Mouse (Mus musculus): ENCODE data around the gene Zdhhc14. TPM values are rescaled to one million over a fixed set of nuclear protein-coding genes. Genes with fewer than 3 reads are reported as not detected.

Zdhhc14 gene
- polyA plus RNA-seq (2014; fragmentation: Illumina TruSeq; extraction: RNeasy Lipid Tissue Mini Kit (QIAGEN cat#74804); ENCODE audit: low read depth, low replicate concordance): 0.64 TPM

DNA sequence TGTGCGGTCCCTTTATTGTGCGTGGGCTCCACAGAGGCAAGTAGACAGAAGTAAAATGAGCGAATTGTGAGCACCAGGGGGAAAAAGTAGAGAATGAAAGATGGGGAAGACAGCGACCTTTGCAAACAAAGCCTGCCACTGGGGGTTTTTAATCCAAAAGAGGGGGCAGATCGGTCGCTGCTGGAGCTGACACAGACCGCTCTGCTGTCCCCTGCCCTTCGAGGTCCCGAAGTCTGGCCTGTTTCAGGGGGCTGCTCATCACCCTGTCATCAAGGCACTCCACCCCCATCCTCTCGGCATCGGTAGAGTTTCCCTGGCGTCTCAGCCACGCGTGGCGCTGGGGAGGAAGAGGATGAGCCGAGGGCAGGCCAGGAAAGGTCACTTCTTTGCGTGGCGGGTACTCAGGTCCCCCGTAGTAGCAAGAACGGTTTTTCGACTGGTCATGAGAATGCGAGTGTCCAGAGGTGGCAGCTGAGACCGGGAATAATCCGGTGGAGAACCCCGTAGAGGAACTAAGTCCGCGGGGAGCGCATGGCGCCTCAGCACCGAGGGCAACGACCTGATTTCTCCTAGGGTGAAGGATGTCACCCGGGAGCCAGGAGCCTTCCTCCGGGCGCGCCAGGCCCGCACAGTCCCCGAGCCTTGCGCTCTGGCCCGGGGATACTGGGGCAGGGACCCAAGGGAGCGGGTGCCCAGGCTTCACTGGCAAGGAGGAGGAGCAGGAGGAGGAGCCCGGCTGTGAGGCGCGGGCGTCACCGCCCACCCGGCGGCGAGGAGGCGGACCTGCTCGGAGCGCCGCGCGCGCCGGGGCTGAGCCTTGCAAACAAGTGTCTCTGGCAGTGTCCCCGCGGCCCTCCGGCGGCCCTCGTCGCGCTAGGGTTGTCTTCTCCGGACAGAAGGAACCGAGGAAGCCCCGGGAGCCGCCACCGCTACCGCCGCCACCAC, at the start of gene Zdhhc14:
Gene Zdhhc14 (plus strand): TSS at position 757 of the 945 bp plus-strand sequence.

Other genes starting within 250 kb of the Zdhhc14 start
- gene Ldhal6b, start 73.8 kb upstream of the Zdhhc14 start, polyA plus RNA-seq (2014; fragmentation: Illumina TruSeq; extraction: RNeasy Lipid Tissue Mini Kit (QIAGEN cat#74804); ENCODE audit: low read depth, low replicate concordance): not detected
- 17.6 TPM for gene Tmem242, start 52.3 kb upstream of the Zdhhc14 start, polyA plus RNA-seq (2014; fragmentation: Illumina TruSeq; extraction: RNeasy Lipid Tissue Mini Kit (QIAGEN cat#74804); ENCODE audit: low read depth, low replicate concordance)

Data from liver, adult 10 weeks (tissue).